Mouse (Mus musculus): Measurements from ENCODE around the gene Kif1bp.

DNA sequence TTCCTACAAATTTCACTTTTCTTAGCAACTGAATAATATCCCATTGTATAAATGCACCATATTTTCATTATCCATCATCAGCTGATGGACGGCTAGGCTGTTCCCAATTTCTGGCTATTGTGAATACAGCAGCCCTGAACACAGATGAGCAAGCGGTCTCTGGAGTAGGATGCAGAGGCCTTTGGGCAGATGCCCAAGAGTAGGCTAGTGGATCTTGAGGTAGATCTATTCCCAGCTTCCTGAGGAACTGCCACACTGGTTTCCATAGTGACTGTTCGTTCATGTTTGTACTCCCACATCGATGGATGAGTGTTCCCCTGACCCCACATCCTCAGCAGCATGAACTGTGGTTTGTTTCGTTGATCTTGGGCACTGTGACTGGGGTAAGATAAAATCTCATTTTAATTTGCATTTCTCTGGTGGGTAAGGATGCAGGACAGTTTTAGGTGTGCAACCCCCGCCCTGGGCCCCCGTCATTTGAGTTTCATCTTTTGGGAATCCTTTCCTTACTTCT is 27.4 kb downstream of the Kif1bp start:
- no peak for TF ChIP-seq CTCF (IDR thresholded peaks at IDR 0.05; ENCODE audit: extremely low read depth, insufficient read depth, low read length)
- no peak for TF ChIP-seq POLR2A (IDR thresholded peaks at IDR 0.05; ENCODE audit: extremely low read depth, insufficient read depth, low read length)
